Mouse (Mus musculus): ENCODE data around the gene Rnf207. TPM values are rescaled to one million over a fixed set of nuclear protein-coding genes. Genes with fewer than 3 reads are reported as not detected.

Gene Rnf207
- polyA plus RNA-seq, 1 experiment from 2014 or later: 10.6 TPM

- 11% methylated on average over 11 of the region's 11 CpGs for WGBS
- H3K9ac ChIP-seq (ENCODE audit: low read depth, low read length): peak overlapping the region; percentile 59; the same call in 1 of the 2 replicates
- no peak for ATAC-seq
Observed at GRCm38 (mm10) chr4:152290991-152291390, 27.8 kb downstream of the Rnf207 start.

DNA sequence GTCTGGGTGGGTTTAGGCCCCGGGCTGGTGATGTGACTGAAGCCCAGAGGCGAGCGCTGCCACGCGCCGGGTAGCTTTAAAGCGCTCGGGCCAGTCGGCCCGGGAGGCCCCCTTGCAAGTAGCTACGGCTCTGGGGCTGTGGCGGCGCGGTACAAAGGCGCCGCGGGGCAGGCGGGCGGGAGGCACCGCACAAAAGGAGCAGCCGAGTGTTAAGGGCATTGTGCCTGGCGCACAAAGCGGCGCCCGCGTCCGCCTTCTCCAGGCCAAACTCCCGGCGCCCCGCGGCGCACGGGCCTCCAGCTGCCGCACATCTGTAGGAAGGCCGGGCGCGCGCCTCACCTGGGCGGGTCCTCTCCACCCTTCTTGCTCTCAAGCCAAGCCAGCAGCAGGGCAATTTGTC is 28.4 kb downstream of the Rnf207 start:
- ATAC-seq: no peak
- Histone ChIP-seq H3K9me3 (ENCODE audit: control insufficient read depth, low read length) (no peaks in the 10 kb centered on the region), H3K4me3 (ENCODE audit: low read length) (peak overlapping the region; percentile 31), H3K36me3 (ENCODE audit: control insufficient read depth, insufficient read depth, low read length) (no peaks in the 10 kb centered on the region), H3K9ac (ENCODE audit: low read depth, low read length) (peak overlapping the region; percentile 59), H3K4me2 (ENCODE audit: low read length) (peak overlapping the region; percentile 61), H3K4me1 (ENCODE audit: control insufficient read depth, insufficient read depth, low read depth, low read length) (peaks cover 28% of the 10 kb centered on the region), H3K27me3 (replicated peaks; ENCODE audit: control insufficient read depth, insufficient read depth, low read length) (peaks cover 55% of the 10 kb centered on the region), H3K27ac (ENCODE audit: low read depth, low read length) (no peak overlapping the region)
- WGBS: 1% methylated on average over 22 of the region's 39 CpGs

More at GRCm38 (mm10) chr4:152290991-152291390, 27.8 kb downstream of the Rnf207 start:
- peaks cover 60% of the 10 kb centered on the region for H3K27me3 ChIP-seq (replicated peaks; ENCODE audit: control insufficient read depth, insufficient read depth, low read length)
- no peaks in the 10 kb centered on the region for H3K9me3 ChIP-seq (ENCODE audit: control insufficient read depth, low read length)
- peak overlapping the region; percentile 61 for H3K4me2 ChIP-seq (ENCODE audit: low read length)
- H3K36me3 ChIP-seq (ENCODE audit: control insufficient read depth, insufficient read depth, low read length): no peaks in the 10 kb centered on the region
- H3K27ac ChIP-seq (ENCODE audit: low read depth, low read length): no peak overlapping the region
- H3K4me3 ChIP-seq (ENCODE audit: low read length): no peak overlapping the region
- peaks cover 27% of the 10 kb centered on the region for H3K4me1 ChIP-seq (ENCODE audit: control insufficient read depth, insufficient read depth, low read depth, low read length)

GRCm38 (mm10) chr4:152288398-152288945 is 30.3 kb downstream of the Rnf207 start:
- no peak overlapping the region for H3K27ac ChIP-seq (ENCODE audit: low read depth, low read length)
- peaks cover 64% of the 10 kb centered on the region for H3K27me3 ChIP-seq (replicated peaks; ENCODE audit: control insufficient read depth, insufficient read depth, low read length)
- no peaks in the 10 kb centered on the region; the same call in 1 of the 2 replicates for H3K36me3 ChIP-seq (ENCODE audit: control insufficient read depth, insufficient read depth, low read length)
- no peak overlapping the region for H3K9ac ChIP-seq (ENCODE audit: low read depth, low read length)
- H3K9me3 ChIP-seq (ENCODE audit: control insufficient read depth, low read length): no peaks in the 10 kb centered on the region
- WGBS: 25% methylated on average over 18 of the region's 18 CpGs
- no peak for ATAC-seq
- no peak overlapping the region for H3K4me2 ChIP-seq (ENCODE audit: low read length)
- no peak overlapping the region for H3K4me3 ChIP-seq (ENCODE audit: low read length)
- H3K4me1 ChIP-seq (ENCODE audit: control insufficient read depth, insufficient read depth, low read depth, low read length): peaks cover 30% of the 10 kb centered on the region

DNA sequence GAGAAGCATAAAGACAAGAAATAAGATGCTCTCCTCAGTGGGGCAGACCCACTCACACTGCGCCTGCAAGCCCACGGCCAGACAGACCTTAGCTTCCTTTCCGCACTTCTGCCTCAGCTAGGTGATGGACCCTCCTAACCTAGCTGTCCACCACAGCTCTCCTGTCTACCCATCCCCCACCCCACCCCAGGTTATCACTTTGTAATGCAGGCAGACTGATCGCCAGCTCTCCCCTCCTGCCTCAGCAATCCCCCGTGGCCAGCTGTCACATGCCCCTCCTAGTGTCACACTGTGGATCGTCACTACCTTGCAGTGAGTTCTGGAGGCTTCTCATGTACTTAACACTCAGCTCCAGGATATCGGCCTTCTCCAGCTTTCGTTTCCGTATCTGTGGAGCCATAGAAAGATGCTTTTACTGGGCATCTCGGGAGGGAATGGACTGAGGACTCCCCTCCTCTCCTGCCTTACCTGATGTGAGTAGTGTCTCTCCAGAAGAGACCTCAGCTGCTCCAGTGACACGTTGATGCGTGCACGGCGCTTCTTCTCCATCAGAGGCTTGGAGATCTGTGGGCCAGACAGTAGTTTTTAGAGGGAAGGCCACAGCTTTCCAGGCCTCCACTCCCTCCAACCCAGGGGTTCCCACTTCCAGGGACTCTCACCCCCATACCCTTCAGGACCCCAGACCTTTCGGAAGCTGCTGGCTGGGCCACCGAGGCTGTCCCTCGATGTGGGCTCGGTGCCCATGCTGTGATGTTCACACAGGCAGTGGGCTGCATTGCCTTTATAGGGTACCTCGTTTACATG is 31.3 kb downstream of the Rnf207 start:
- H3K27me3 ChIP-seq (replicated peaks; ENCODE audit: control insufficient read depth, insufficient read depth, low read length): peaks cover 60% of the 10 kb centered on the region
- H3K9ac ChIP-seq (ENCODE audit: low read depth, low read length): no peak overlapping the region; the same call in 1 of the 2 replicates
- H3K4me3 ChIP-seq (ENCODE audit: low read length): no peak overlapping the region
- peaks cover 38% of the 10 kb centered on the region for H3K4me1 ChIP-seq (ENCODE audit: control insufficient read depth, insufficient read depth, low read depth, low read length)
- no peaks in the 10 kb centered on the region; the same call in 1 of the 2 replicates for H3K36me3 ChIP-seq (ENCODE audit: control insufficient read depth, insufficient read depth, low read length)
- no peak for ATAC-seq
- no peak overlapping the region for H3K27ac ChIP-seq (ENCODE audit: low read depth, low read length)
- peak overlapping the region; percentile 80 for H3K4me2 ChIP-seq (ENCODE audit: low read length)
- 9% methylated on average over 19 of the region's 19 CpGs for WGBS
- no peaks in the 10 kb centered on the region for H3K9me3 ChIP-seq (ENCODE audit: control insufficient read depth, low read length)

- Histone ChIP-seq H3K4me3 (ENCODE audit: low read length) (peak overlapping the region; percentile 45), H3K27me3 (replicated peaks; ENCODE audit: control insufficient read depth, insufficient read depth, low read length) (peaks cover 63% of the 10 kb centered on the region), H3K9ac (ENCODE audit: low read depth, low read length) (peak overlapping the region; percentile 66), H3K36me3 (ENCODE audit: control insufficient read depth, insufficient read depth, low read length) (no peaks in the 10 kb centered on the region; the same call in 1 of the 2 replicates), H3K4me1 (ENCODE audit: control insufficient read depth, insufficient read depth, low read depth, low read length) (peaks cover 38% of the 10 kb centered on the region), H3K4me2 (ENCODE audit: low read length) (peak overlapping the region; percentile 80), H3K27ac (ENCODE audit: low read depth, low read length) (no peak overlapping the region), H3K9me3 (ENCODE audit: control insufficient read depth, low read length) (no peaks in the 10 kb centered on the region)
- ATAC-seq: no peak
- WGBS: 2% methylated on average over 25 of the region's 26 CpGs
Observed at GRCm38 (mm10) chr4:152286887-152287286, 31.9 kb downstream of the Rnf207 start.

DNA sequence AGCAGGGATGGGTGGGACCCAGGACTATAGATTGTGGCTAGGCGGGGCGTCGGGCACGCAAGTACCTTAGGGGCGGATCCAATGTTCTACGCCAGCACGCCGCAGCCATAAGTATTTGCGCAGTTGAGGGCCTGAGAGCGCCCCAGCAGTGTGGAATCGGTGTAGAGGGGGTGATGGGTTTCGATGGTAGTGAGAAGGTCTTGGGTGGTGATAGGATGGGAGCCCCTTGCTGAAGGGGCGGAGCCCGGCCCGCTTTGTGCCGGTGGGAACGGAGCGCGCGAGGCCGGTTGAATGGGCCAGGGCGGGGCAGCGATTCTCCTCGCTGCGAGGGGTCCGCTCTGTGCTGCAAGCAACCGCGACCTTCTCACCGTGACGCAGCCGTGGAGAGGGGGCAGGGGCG is 32.6 kb downstream of the Rnf207 start:
- 2% methylated on average over 28 of the region's 32 CpGs for WGBS
- Histone ChIP-seq H3K4me3 (ENCODE audit: low read length) (peak overlapping the region; percentile 45), H3K4me2 (ENCODE audit: low read length) (peak overlapping the region; percentile 80), H3K9me3 (ENCODE audit: control insufficient read depth, low read length) (no peaks in the 10 kb centered on the region), H3K36me3 (ENCODE audit: control insufficient read depth, insufficient read depth, low read length) (no peaks in the 10 kb centered on the region; the same call in 1 of the 2 replicates), H3K4me1 (ENCODE audit: control insufficient read depth, insufficient read depth, low read depth, low read length) (peaks cover 38% of the 10 kb centered on the region), H3K9ac (ENCODE audit: low read depth, low read length) (peak overlapping the region; percentile 66), H3K27me3 (replicated peaks; ENCODE audit: control insufficient read depth, insufficient read depth, low read length) (peaks cover 63% of the 10 kb centered on the region), H3K27ac (ENCODE audit: low read depth, low read length) (no peak overlapping the region)
- peak; percentile 50 for ATAC-seq

DNA sequence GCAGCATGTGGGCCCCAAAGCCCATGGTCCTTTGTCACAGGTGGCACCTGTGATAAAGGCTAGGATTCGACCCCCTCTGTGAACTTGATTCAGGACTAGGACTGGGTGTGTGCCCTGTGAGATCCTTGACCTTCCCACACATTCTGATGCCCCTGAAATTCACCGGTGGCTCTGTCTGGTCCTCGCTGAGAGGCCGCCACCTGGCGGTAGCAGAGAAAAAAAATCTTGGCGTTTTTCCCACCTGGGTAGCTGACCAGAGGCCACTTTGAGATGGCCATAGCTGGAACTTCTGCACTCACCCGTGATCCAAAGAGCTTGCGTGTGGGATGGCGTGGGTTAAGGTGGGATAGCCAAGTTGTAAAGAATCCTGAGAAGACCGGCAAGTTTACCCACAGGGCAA is 33.3 kb downstream of the Rnf207 start:
- Histone ChIP-seq H3K4me3 (ENCODE audit: low read length) (no peak overlapping the region), H3K4me2 (ENCODE audit: low read length) (no peak overlapping the region; the same call in 1 of the 2 replicates), H3K9me3 (ENCODE audit: control insufficient read depth, low read length) (no peaks in the 10 kb centered on the region), H3K27me3 (replicated peaks; ENCODE audit: control insufficient read depth, insufficient read depth, low read length) (peaks cover 64% of the 10 kb centered on the region), H3K27ac (ENCODE audit: low read depth, low read length) (no peak overlapping the region), H3K36me3 (ENCODE audit: control insufficient read depth, insufficient read depth, low read length) (no peaks in the 10 kb centered on the region; the same call in 1 of the 2 replicates), H3K9ac (ENCODE audit: low read depth, low read length) (no peak overlapping the region), H3K4me1 (ENCODE audit: control insufficient read depth, insufficient read depth, low read depth, low read length) (peaks cover 32% of the 10 kb centered on the region)
- no peak for ATAC-seq
- 3% methylated on average over 10 of the region's 10 CpGs for WGBS

DNA sequence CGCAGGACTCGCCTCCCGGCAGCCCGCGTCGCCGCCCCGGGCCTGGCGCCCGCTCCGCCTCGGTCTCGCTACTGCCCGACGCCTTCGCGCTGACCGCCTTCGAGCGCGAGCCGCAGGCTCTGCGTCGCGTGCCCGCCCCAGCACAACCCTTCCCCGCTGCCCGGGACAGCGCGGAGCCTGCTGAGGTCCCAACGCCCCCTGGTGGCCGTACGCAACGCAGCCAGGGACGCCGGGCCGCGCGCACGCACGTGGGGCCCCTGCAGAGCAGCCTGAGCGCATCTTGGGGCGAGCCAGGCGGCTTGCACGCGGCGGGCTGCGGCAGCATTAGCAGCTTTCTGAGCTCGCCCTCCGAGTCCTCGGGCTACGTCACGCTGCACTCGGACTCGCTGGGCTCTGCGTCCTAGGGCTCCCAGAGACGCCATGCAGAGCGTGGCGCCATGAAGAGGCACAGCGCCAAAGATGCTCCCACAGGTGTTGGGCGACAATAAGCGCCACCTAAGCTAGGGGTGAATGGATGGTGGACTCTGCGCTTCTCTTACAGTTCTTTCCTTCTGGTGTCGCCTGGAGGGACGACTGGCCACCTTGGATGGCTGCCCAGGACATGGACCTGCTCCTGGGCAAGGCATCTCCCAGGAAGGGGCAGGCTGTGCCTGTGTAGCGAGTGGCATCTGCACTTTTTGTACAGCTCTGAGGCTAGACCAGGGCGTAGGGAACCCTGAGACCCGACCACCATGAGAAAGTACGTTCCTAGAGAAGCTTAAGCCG is 35.4 kb downstream of the Rnf207 start:
- Histone ChIP-seq H3K9ac (ENCODE audit: low read depth, low read length) (peak overlapping the region; percentile 56), H3K27ac (ENCODE audit: low read depth, low read length) (no peak overlapping the region), H3K4me3 (ENCODE audit: low read length) (peak overlapping the region; percentile 42), H3K27me3 (replicated peaks; ENCODE audit: control insufficient read depth, insufficient read depth, low read length) (peaks cover 63% of the 10 kb centered on the region), H3K4me1 (ENCODE audit: control insufficient read depth, insufficient read depth, low read depth, low read length) (peaks cover 25% of the 10 kb centered on the region), H3K9me3 (ENCODE audit: control insufficient read depth, low read length) (no peaks in the 10 kb centered on the region), H3K36me3 (ENCODE audit: control insufficient read depth, insufficient read depth, low read length) (peaks cover 4% of the 10 kb centered on the region; the same call in 1 of the 2 replicates), H3K4me2 (ENCODE audit: low read length) (peak overlapping the region; percentile 66)
- WGBS: 6% methylated on average over 69 of the region's 70 CpGs
- peak; percentile 69 for ATAC-seq
